Mouse (Mus musculus): ENCODE data around the gene Selenom.

GRCm38 (mm10) chr11:3523840-3524582 lies 9.5 kb downstream of the Selenom start:
- TF ChIP-seq CTCF (IDR thresholded peaks at IDR 0.05; ENCODE audit: control insufficient read depth, insufficient read depth, insufficient replicate concordance, low read depth, low read length) (no peak), POLR2A (IDR thresholded peaks at IDR 0.05; ENCODE audit: control insufficient read depth, low read depth, low read length) (no peak)

All from testis, adult 2 months (tissue).